Mouse (Mus musculus) bone marrow macrophage, adult 2 months (primary cell): Measurements from ENCODE around the gene Sdhaf1.

ENCODE experiments used
- CTCF ChIP-seq: IDR thresholded peaks from 2 replicates; pipeline ENCODE4 v1.5.1; 2012; ENCODE audit warnings: low read depth, mild to moderate bottlenecking, low read length, moderate library complexity
- POLR2A ChIP-seq: IDR thresholded peaks from 2 replicates; pipeline ENCODE4 v1.6.1; 2012; ENCODE audit warnings: mild to moderate bottlenecking, low read depth, low read length, borderline replicate concordance

- no peak for TF ChIP-seq POLR2A
- no peak for TF ChIP-seq CTCF
These were observed 34.9 kb upstream of the Sdhaf1 start for GRCm38 (mm10) chr7:30358378-30359186.
